Mouse (Mus musculus): ENCODE data around the gene Kcna2. TPM values are rescaled to one million over a fixed set of nuclear protein-coding genes. Genes with fewer than 3 reads are reported as not detected.

Gene Kcna2
- 46.9 and 149 TPM in 2 replicates for polyA plus RNA-seq (2012; ENCODE audit: insufficient read depth, insufficient read length, low replicate concordance, missing spikeins)

- H3K4me1 ChIP-seq (ENCODE audit: control insufficient read depth, insufficient read depth, low read length) = peaks cover 20% of the 10 kb centered on the region
- no peak for TF ChIP-seq CTCF (IDR thresholded peaks at IDR 0.05; ENCODE audit: insufficient read depth, low read depth, low read length)
- TF ChIP-seq POLR2A (IDR thresholded peaks at IDR 0.05; ENCODE audit: insufficient read depth, low read depth, low read length) = no peak
- 5% methylated on average over 16 of the region's 16 CpGs for WGBS
- H3K4me3 ChIP-seq (ENCODE audit: insufficient read depth, low read depth, low read length) = peak within 1 kb of the TSS; percentile 60
- peak within 1 kb of the TSS; percentile 63 for H3K27ac ChIP-seq (ENCODE audit: insufficient read depth, low read depth, low read length)
Measured at GRCm38 (mm10) chr3:107100811-107101455, at the start of gene Kcna2. Gene Kcna2, plus strand, starts transcription at chr3:107101146.

GRCm38 (mm10) chr3:107061468-107061867 is 39.5 kb upstream of the Kcna2 start:
- H3K4me3 ChIP-seq (ENCODE audit: insufficient read depth, low read depth, low read length) = no peak overlapping the region
- H3K4me1 ChIP-seq (ENCODE audit: control insufficient read depth, insufficient read depth, low read length) = peaks cover 2% of the 10 kb centered on the region; the same call in 1 of the 2 replicates
- H3K27ac ChIP-seq (ENCODE audit: insufficient read depth, low read depth, low read length) = no peak overlapping the region
- no peak for TF ChIP-seq POLR2A (IDR thresholded peaks at IDR 0.05; ENCODE audit: insufficient read depth, low read depth, low read length)
- no peak for TF ChIP-seq CTCF (IDR thresholded peaks at IDR 0.05; ENCODE audit: insufficient read depth, low read depth, low read length)
- whole genome bisulfite sequencing = 94% methylated on average over 1 of the region's 1 CpGs

DNA sequence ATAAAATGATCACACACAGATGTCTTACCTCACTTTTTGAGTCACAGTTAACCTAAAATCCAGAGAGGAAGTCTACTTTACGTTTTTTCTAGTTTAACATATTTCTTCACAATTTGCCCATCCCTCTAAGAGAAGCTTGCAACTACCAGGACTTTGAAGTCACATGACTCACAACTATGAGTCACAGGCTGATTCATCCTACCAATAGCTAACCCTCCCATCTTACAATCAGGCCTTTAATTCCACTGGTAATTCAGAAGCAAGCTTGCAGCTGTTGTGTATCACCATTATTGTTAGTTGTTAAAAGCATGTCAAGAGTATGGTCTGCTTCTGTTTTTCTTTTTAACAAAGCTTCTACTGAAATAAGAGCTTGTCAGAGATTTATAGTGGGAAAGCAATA is 38.2 kb upstream of the Kcna2 start:
- TF ChIP-seq CTCF (IDR thresholded peaks at IDR 0.05; ENCODE audit: insufficient read depth, low read depth, low read length) (no peak), POLR2A (IDR thresholded peaks at IDR 0.05; ENCODE audit: insufficient read depth, low read depth, low read length) (no peak)
- H3K4me1 ChIP-seq (ENCODE audit: control insufficient read depth, insufficient read depth, low read length) = peaks cover 3% of the 10 kb centered on the region
- H3K4me3 ChIP-seq (ENCODE audit: insufficient read depth, low read depth, low read length) = no peak overlapping the region
- 13% methylated on average over 1 of the region's 1 CpGs for WGBS
- no peak overlapping the region for H3K27ac ChIP-seq (ENCODE audit: insufficient read depth, low read depth, low read length)

DNA sequence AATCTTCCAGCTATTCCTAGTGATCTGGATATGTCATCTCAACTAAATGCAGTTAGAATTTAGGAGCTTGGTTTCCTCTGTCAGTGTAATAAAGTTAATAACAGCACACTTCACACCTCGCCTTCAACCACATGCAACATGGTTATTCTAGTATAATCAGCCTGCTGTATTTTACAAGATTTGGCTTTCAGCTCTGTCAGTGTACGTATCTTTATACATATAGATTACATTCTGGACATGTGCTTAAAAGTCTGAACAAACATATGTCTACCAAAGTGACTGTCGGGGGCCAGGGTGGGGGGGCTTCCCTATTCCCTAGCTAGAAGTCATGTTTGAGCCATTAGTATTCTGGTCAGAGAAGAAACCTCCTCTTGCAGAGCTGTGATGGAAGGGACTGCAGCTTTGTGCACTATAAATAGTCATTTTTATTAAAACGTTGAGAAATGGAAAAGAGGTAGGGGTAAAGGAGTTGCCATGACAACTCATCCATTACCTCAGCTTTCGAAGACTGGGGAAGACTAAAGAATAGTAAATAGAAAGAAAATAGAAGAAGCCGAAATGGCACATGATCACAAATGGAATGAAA is 35.3 kb upstream of the Kcna2 start:
- Histone ChIP-seq H3K27ac (ENCODE audit: insufficient read depth, low read depth, low read length) (no peak overlapping the region), H3K4me1 (ENCODE audit: control insufficient read depth, insufficient read depth, low read length) (peaks cover 5% of the 10 kb centered on the region), H3K4me3 (ENCODE audit: insufficient read depth, low read depth, low read length) (no peak overlapping the region)
- no peak for TF ChIP-seq POLR2A (IDR thresholded peaks at IDR 0.05; ENCODE audit: insufficient read depth, low read depth, low read length)
- no peak for TF ChIP-seq CTCF (IDR thresholded peaks at IDR 0.05; ENCODE audit: insufficient read depth, low read depth, low read length)
- WGBS = 59% methylated on average over 6 of the region's 6 CpGs

DNA sequence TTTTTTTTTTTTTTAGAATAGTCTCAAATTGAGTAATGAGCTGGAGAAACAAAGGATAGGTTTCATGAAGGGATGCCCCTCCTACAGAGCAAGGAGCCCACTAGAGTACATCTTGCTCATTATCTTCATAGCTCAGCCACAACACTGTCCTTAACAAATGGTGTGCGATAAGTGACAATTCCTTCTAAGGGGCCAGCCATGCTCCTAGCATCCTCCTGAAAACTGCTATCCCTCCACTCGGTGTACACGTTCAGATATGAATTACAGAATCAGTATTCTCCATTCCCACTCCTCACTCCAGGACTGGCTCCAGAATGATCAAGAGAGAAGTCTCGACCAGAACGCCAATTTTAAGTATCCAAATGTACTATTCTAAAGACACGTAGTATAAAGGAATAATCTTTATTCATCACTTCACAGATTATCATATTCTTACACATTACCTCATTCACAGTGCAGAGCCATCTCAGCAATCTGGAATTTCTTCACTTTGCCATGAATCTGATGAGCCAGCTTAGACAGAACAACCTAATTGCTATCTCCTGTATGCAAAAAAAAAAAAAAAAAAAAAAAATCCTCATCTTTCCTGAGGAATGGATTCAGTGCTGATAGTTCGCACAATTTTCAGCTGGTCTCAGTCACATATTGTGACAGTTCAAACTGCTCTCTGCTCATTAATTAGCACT is 34.6 kb upstream of the Kcna2 start:
- WGBS = 52% methylated on average over 7 of the region's 7 CpGs
- no peak for TF ChIP-seq POLR2A (IDR thresholded peaks at IDR 0.05; ENCODE audit: insufficient read depth, low read depth, low read length)
- no peak for TF ChIP-seq CTCF (IDR thresholded peaks at IDR 0.05; ENCODE audit: insufficient read depth, low read depth, low read length)
- peaks cover 5% of the 10 kb centered on the region for H3K4me1 ChIP-seq (ENCODE audit: control insufficient read depth, insufficient read depth, low read length)
- no peak overlapping the region for H3K27ac ChIP-seq (ENCODE audit: insufficient read depth, low read depth, low read length)
- no peak overlapping the region for H3K4me3 ChIP-seq (ENCODE audit: insufficient read depth, low read depth, low read length)

- no peak overlapping the region for H3K27ac ChIP-seq (ENCODE audit: insufficient read depth, low read depth, low read length)
- H3K4me1 ChIP-seq (ENCODE audit: control insufficient read depth, insufficient read depth, low read length) = peaks cover 5% of the 10 kb centered on the region
- no peak overlapping the region for H3K4me3 ChIP-seq (ENCODE audit: insufficient read depth, low read depth, low read length)
- 56% methylated on average over 6 of the region's 6 CpGs for WGBS
- no peak for TF ChIP-seq POLR2A (IDR thresholded peaks at IDR 0.05; ENCODE audit: insufficient read depth, low read depth, low read length)
- no peak for TF ChIP-seq CTCF (IDR thresholded peaks at IDR 0.05; ENCODE audit: insufficient read depth, low read depth, low read length)
Measured at GRCm38 (mm10) chr3:107067245-107067644, 33.7 kb upstream of the Kcna2 start.

DNA sequence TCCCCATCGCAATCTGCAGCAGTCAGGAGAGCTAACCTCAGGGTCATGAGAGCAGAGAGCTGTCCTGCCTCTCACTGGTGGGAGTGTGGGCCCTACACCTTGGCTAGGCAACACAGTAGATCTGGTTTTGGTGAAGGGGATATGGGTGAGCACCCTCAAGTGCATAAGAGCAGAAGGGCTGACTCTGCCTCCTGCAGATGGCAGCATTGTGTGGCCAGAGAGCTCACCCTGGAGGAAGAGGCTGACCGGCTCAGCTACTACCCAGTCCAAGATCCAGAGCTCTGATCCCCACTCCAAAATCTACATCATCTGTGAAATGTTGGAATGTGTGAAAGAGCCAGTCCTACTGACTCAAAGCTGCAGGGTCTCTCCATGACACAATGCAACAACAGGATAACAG is 27.1 kb upstream of the Kcna2 start:
- H3K4me3 ChIP-seq (ENCODE audit: insufficient read depth, low read depth, low read length) = no peak overlapping the region
- TF ChIP-seq POLR2A (IDR thresholded peaks at IDR 0.05; ENCODE audit: insufficient read depth, low read depth, low read length) (no peak), CTCF (IDR thresholded peaks at IDR 0.05; ENCODE audit: insufficient read depth, low read depth, low read length) (no peak)
- H3K4me1 ChIP-seq (ENCODE audit: control insufficient read depth, insufficient read depth, low read length) = no peaks in the 10 kb centered on the region
- WGBS = 85% methylated on average over 2 of the region's 2 CpGs
- no peak overlapping the region for H3K27ac ChIP-seq (ENCODE audit: insufficient read depth, low read depth, low read length)

DNA sequence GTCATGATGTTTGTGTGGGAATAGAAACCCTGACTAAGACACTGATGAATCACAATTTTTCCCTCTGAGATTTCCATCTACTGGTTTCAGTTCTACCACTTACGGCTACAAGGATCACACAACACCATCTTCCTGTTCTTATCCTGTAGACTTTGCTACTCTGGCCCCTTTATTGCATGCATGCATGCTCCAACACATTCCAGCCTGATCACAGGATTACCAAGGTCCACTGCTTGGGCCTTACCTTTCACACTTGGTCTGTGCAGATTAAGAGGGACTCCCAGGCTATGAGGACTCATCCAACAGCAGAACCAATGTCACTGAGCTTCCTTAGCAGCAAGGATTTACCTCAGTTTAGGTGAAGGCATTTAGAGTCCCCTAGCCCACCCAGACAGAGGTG is 25.2 kb upstream of the Kcna2 start:
- Histone ChIP-seq H3K27ac (ENCODE audit: insufficient read depth, low read depth, low read length) (no peak overlapping the region), H3K4me3 (ENCODE audit: insufficient read depth, low read depth, low read length) (no peak overlapping the region), H3K4me1 (ENCODE audit: control insufficient read depth, insufficient read depth, low read length) (no peaks in the 10 kb centered on the region)
- 90% methylated on average over 1 of the region's 1 CpGs for WGBS
- TF ChIP-seq POLR2A (IDR thresholded peaks at IDR 0.05; ENCODE audit: insufficient read depth, low read depth, low read length) = no peak
- no peak for TF ChIP-seq CTCF (IDR thresholded peaks at IDR 0.05; ENCODE audit: insufficient read depth, low read depth, low read length)

DNA sequence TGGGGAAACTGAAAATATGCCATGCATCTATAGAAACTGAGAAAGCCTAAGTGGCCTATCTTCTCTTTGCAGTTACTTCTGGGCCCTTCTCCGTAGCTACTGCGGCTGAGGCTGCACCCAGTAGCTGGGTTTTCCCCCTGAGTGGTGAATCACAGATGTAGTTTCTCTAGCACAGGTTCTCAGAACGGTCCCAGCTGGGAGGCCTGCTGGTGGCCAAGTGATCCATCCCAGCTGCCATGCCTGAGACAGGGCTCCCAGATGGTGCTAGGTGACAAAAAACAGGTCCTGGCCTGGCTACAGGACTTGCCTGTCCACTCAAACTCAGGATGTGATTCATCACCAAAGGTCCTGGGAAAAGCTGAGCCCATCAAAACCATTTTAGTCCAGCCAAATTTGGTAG is 24.3 kb upstream of the Kcna2 start:
- H3K4me3 ChIP-seq (ENCODE audit: insufficient read depth, low read depth, low read length) = no peak overlapping the region
- 91% methylated on average over 3 of the region's 3 CpGs for WGBS
- TF ChIP-seq POLR2A (IDR thresholded peaks at IDR 0.05; ENCODE audit: insufficient read depth, low read depth, low read length) = no peak
- no peak for TF ChIP-seq CTCF (IDR thresholded peaks at IDR 0.05; ENCODE audit: insufficient read depth, low read depth, low read length)
- H3K27ac ChIP-seq (ENCODE audit: insufficient read depth, low read depth, low read length) = no peak overlapping the region
- H3K4me1 ChIP-seq (ENCODE audit: control insufficient read depth, insufficient read depth, low read length) = no peaks in the 10 kb centered on the region

Data from olfactory bulb, adult 2 months (tissue).